Mouse (Mus musculus) MEL (cell line): ENCODE measurements around the gene Slit1. TPM values are rescaled to one million over a fixed set of nuclear protein-coding genes. Genes with fewer than 3 reads are reported as not detected.

ENCODE experiments used
- DNase-seq: peaks from one replicate; pipeline ENCODE4 v3.0.0; 2011; ENCODE audit warnings: low read depth, low spot score
- H3K27ac ChIP-seq: 2 replicates; pipeline ENCODE4 v1.5.1; 2012; ENCODE audit warnings: low read depth, mild to moderate bottlenecking, control low read depth, low read length, moderate library complexity; ENCODE audit not compliant: control insufficient read depth
- H3K27me3 ChIP-seq, 2 experiments: fragments of 150-350 bp in 1 of 2; sonication (generic) in 1 of 2; 2 replicates each; pipeline ENCODE4 v1.6.1; 2012; ENCODE audit warnings: low read length in 2 of 2, mild to moderate bottlenecking in 2 of 2, improper control_type of control experiment in 1 of 2, moderate library complexity in 1 of 2; ENCODE audit not compliant: insufficient read depth in 2 of 2, control insufficient read depth in 1 of 2
- H3K36me3 ChIP-seq, 2 experiments: 2 replicates each; pipeline ENCODE4 v1.6.1; 2012 to 2014; ENCODE audit warnings: low read length in 2 of 2, improper control_type of control experiment in 1 of 2, inconsistent platforms in 1 of 2, mild to moderate bottlenecking in 1 of 2; ENCODE audit not compliant: insufficient read depth in 2 of 2, control insufficient read depth in 1 of 2
- H3K4me1 ChIP-seq, 2 experiments: fragments of 150-350 bp in 1 of 2; sonication (generic) in 1 of 2; 2 replicates each; pipeline ENCODE4 v1.6.1; 2012; ENCODE audit warnings: low read length in 2 of 2, improper control_type of control experiment in 1 of 2, mild to moderate bottlenecking in 1 of 2; ENCODE audit not compliant: insufficient read depth in 2 of 2, control insufficient read depth in 1 of 2
- H3K4me3 ChIP-seq, 2 experiments: fragments of 150-350 bp in 1 of 2; sonication (generic) in 1 of 2; 2 replicates each; pipeline ENCODE4 v1.5.1; 2012; ENCODE audit warnings: low read depth in 2 of 2, low read length in 2 of 2, mild to moderate bottlenecking in 2 of 2, moderate library complexity in 2 of 2, control low read depth in 1 of 2, improper control_type of control experiment in 1 of 2; ENCODE audit not compliant: control insufficient read depth in 1 of 2, insufficient read depth in 1 of 2
- H3K79me2 ChIP-seq: 2 replicates; pipeline ENCODE4 v1.6.1; 2012; ENCODE audit warnings: mild to moderate bottlenecking, low read length, moderate library complexity; ENCODE audit not compliant: control insufficient read depth, poor library complexity, insufficient read depth
- H3K9ac ChIP-seq: 2 replicates; pipeline ENCODE4 v1.6.1; 2012; ENCODE audit warnings: low read depth, mild to moderate bottlenecking, control low read depth, low read length, moderate library complexity; ENCODE audit not compliant: control insufficient read depth, poor library complexity, severe bottlenecking
- H3K9me3 ChIP-seq: fragments of 150-350 bp; sonication (generic); replicated peaks from 2 replicates; pipeline ENCODE4 v1.6.1; 2012; ENCODE audit warnings: mild to moderate bottlenecking, low read length, improper control_type of control experiment, moderate library complexity; ENCODE audit not compliant: insufficient read depth
- BHLHE40 ChIP-seq: IDR thresholded peaks from 2 replicates; pipeline ENCODE4 v1.6.1; 2012; ENCODE audit warnings: low read depth, mild to moderate bottlenecking, inconsistent platforms, low read length, improper control_type of control experiment, borderline replicate concordance
- CHD1 ChIP-seq: IDR thresholded peaks from 2 replicates; pipeline ENCODE4 v1.6.1; 2012; ENCODE audit warnings: low read depth, mild to moderate bottlenecking, inconsistent platforms, low read length, improper control_type of control experiment
- CTCF ChIP-seq, 3 experiments: IDR thresholded peaks in 2 of 3; conservative IDR thresholded peaks in 1 of 3; 2 replicates each; pipeline ENCODE4 v1.5.1; 2011 to 2012; ENCODE audit warnings: low read length in 3 of 3, low read depth in 2 of 3, mild to moderate bottlenecking in 2 of 3, improper control_type of control experiment in 1 of 3, inconsistent platforms in 1 of 3, mixed read lengths in 1 of 3, moderate library complexity in 1 of 3; ENCODE audit not compliant: control insufficient read depth in 1 of 3, insufficient read depth in 1 of 3, poor library complexity in 1 of 3, severe bottlenecking in 1 of 3
- E2F4 ChIP-seq: IDR thresholded peaks from 2 replicates; pipeline ENCODE4 v1.6.1; 2011; ENCODE audit warnings: low read depth, low read length, improper control_type of control experiment, borderline replicate concordance
- ELF1 ChIP-seq: IDR thresholded peaks from 2 replicates; pipeline ENCODE4 v1.6.1; 2014; ENCODE audit warnings: low read depth, mild to moderate bottlenecking, inconsistent platforms, low read length, improper control_type of control experiment, moderate library complexity
- EP300 ChIP-seq, 2 experiments: IDR thresholded peaks; 2 replicates each; pipeline ENCODE4 v1.6.1; 2011; ENCODE audit warnings: improper control_type of control experiment in 2 of 2, low read length in 2 of 2, low read depth in 1 of 2, mild to moderate bottlenecking in 1 of 2
- ETS1 ChIP-seq: IDR thresholded peaks from 2 replicates; pipeline ENCODE4 v1.6.1; 2012; ENCODE audit warnings: low read depth, mild to moderate bottlenecking, inconsistent platforms, low read length, improper control_type of control experiment, moderate library complexity
- GABPA ChIP-seq: IDR thresholded peaks from 2 replicates; pipeline ENCODE4 v1.6.1; 2012; ENCODE audit warnings: low read depth, mild to moderate bottlenecking, inconsistent platforms, low read length, improper control_type of control experiment, moderate library complexity
- GATA1 ChIP-seq: IDR thresholded peaks from 2 replicates; pipeline ENCODE4 v1.6.1; 2011; ENCODE audit warnings: low read depth, low read length, improper control_type of control experiment
- HCFC1 ChIP-seq: IDR thresholded peaks from 2 replicates; pipeline ENCODE4 v1.6.1; 2012; ENCODE audit warnings: low read depth, mild to moderate bottlenecking, inconsistent platforms, low read length, improper control_type of control experiment, moderate library complexity
- KAT2A ChIP-seq: conservative IDR thresholded peaks from 2 replicates; pipeline ENCODE4 v1.6.1; 2012; ENCODE audit warnings: low read depth, low read length, improper control_type of control experiment, inconsistent platforms
- MAFK ChIP-seq: IDR thresholded peaks from 2 replicates; pipeline ENCODE4 v1.6.1; 2011; ENCODE audit warnings: low read depth, mild to moderate bottlenecking, low read length, improper control_type of control experiment, borderline replicate concordance
- MAZ ChIP-seq: IDR thresholded peaks from 2 replicates; pipeline ENCODE4 v1.6.1; 2012; ENCODE audit warnings: low read depth, mild to moderate bottlenecking, inconsistent platforms, low read length, improper control_type of control experiment
- MEF2A ChIP-seq: IDR thresholded peaks from 2 replicates; pipeline ENCODE4 v1.6.1; 2014; ENCODE audit warnings: low read depth, mild to moderate bottlenecking, inconsistent platforms, low read length, improper control_type of control experiment; ENCODE audit not compliant: poor library complexity, insufficient replicate concordance, severe bottlenecking; ENCODE audit errors: extremely low read depth
- MYB ChIP-seq: IDR thresholded peaks from 2 replicates; pipeline ENCODE4 v1.6.1; 2011; ENCODE audit warnings: mild to moderate bottlenecking, low read depth, low read length, improper control_type of control experiment
- NELFE ChIP-seq: IDR thresholded peaks from 2 replicates; pipeline ENCODE4 v1.6.1; 2011; ENCODE audit warnings: low read depth, low read length, improper control_type of control experiment
- POLR2A ChIP-seq, 2 experiments: IDR thresholded peaks; 2 replicates each; pipeline ENCODE4 v1.6.1; 2011 to 2012; ENCODE audit warnings: low read length in 2 of 2, mild to moderate bottlenecking in 2 of 2, control low read depth in 1 of 2, improper control_type of control experiment in 1 of 2, low read depth in 1 of 2, moderate library complexity in 1 of 2; ENCODE audit not compliant: control insufficient read depth in 1 of 2, insufficient read depth in 1 of 2, poor library complexity in 1 of 2
- POLR2AphosphoS2 ChIP-seq: IDR thresholded peaks from 2 replicates; pipeline ENCODE4 v1.6.1; 2011; ENCODE audit warnings: low read length, improper control_type of control experiment
- TAL1 ChIP-seq: IDR thresholded peaks from 2 replicates; pipeline ENCODE4 v1.6.1; 2012; ENCODE audit warnings: mild to moderate bottlenecking, inconsistent platforms, low read length, moderate library complexity, mixed read lengths
- TCF12 ChIP-seq: IDR thresholded peaks from 2 replicates; pipeline ENCODE4 v1.6.1; 2014; ENCODE audit warnings: low read depth, mild to moderate bottlenecking, inconsistent platforms, low read length, improper control_type of control experiment, moderate library complexity
- UBTF ChIP-seq: IDR thresholded peaks from 2 replicates; pipeline ENCODE4 v1.6.1; 2012; ENCODE audit warnings: low read depth, mild to moderate bottlenecking, inconsistent platforms, low read length, improper control_type of control experiment, moderate library complexity, borderline replicate concordance; ENCODE audit not compliant: insufficient read depth
- ZKSCAN1 ChIP-seq: IDR thresholded peaks from 2 replicates; pipeline ENCODE4 v1.6.1; 2012; ENCODE audit warnings: low read depth, mild to moderate bottlenecking, inconsistent platforms, low read length, improper control_type of control experiment, moderate library complexity
- polyA plus RNA-seq, 2 experiments: library from polyadenylated mRNA; stranded (reverse) in 1 of 2; unstranded in 1 of 2; fragments of >175 nt in 1 of 2; fragments of >200 nt in 1 of 2; gene quantifications; 2 replicates each; pipeline versions ENCODE4 v1.2.1 to v1.2.4; 2012; ENCODE audit warnings: low replicate concordance in 2 of 2, low read depth in 1 of 2; ENCODE audit not compliant: insufficient read length in 2 of 2, insufficient read depth in 1 of 2, missing spikeins in 1 of 2
- total RNA-seq: library from RNA; depleted of rRNA; stranded (reverse); fragments of 300-350 nt; gene quantifications from 2 replicates; pipeline ENCODE4 v1.2.3, GENCODE M21; 2012

The Slit1 gene
- total and polyA plus RNA-seq, 3 experiments, result 0.04 TPM; not detected in 1

- Histone ChIP-seq H3K4me1 (peaks cover 0 to 6% of the 10 kb centered on the region in 2 experiments; a peak in 2 of 4 replicates), H3K4me3 (no peak overlapping the region)
- TF ChIP-seq CTCF (IDR thresholded peaks at IDR 0.05 in 2 of 3, conservative IDR thresholded peaks at IDR 0.05 in 1 of 3; ENCODE audit: control insufficient read depth in 1 of 3, insufficient read depth in 1 of 3, low read depth in 2 of 3, low read length in 3 of 3, poor library complexity in 1 of 3, severe bottlenecking in 1 of 3) (no peak), ELF1 (no peak), POLR2AphosphoS2 (no peak), MEF2A (no peak), MAFK (no peak), POLR2A (IDR thresholded peaks at IDR 0.05; ENCODE audit: control insufficient read depth in 1 of 2, insufficient read depth in 1 of 2, low read depth in 1 of 2, low read length in 2 of 2, poor library complexity in 1 of 2) (no peak), CHD1 (no peak), ZKSCAN1 (no peak), E2F4 (no peak)
Measured at GRCm38 (mm10) chr19:41695046-41695445, 48.4 kb downstream of the Slit1 start.

GRCm38 (mm10) chr19:41694610-41695009, 48.9 kb downstream of the Slit1 start:
- Histone ChIP-seq H3K4me3 (no peak overlapping the region), H3K9me3 (no peaks in the 10 kb centered on the region), H3K79me2 (no peaks in the 10 kb centered on the region), H3K27me3 (peaks cover 5 to 7% of the 10 kb centered on the region in 2 experiments; a peak in 3 of 4 replicates), H3K27ac (no peak overlapping the region), H3K4me1 (peaks cover 0 to 6% of the 10 kb centered on the region in 2 experiments; a peak in 2 of 4 replicates), H3K9ac (no peak overlapping the region), H3K36me3 (no peaks in the 10 kb centered on the region; a peak in 1 of 4 replicates)
- TF ChIP-seq TCF12 (0 out of 2 replicates have a peak, but pooled peaks have one; percentile 38), TAL1 (peak; percentile 39; the same call in 1 of the 2 replicates), POLR2AphosphoS2 (no peak), MAFK (no peak), EP300 (IDR thresholded peaks at IDR 0.05; ENCODE audit: low read depth in 1 of 2, low read length in 2 of 2) (peak; percentile 68 to 69), GATA1 (peak; percentile 60; the same call in 1 of the 2 replicates)
- DNase-seq, result peak; percentile 47

More at GRCm38 (mm10) chr19:41695046-41695445, 48.4 kb downstream of the Slit1 start:
- no peaks in the 10 kb centered on the region for H3K9me3 ChIP-seq
- no peak overlapping the region for H3K9ac ChIP-seq
- H3K79me2 ChIP-seq, result no peaks in the 10 kb centered on the region
- H3K27me3 ChIP-seq, result peaks cover 3 to 7% of the 10 kb centered on the region in 2 experiments; a peak in 3 of 4 replicates
- H3K27ac ChIP-seq, result no peak overlapping the region
- DNase-seq, result peak; percentile 33
- no peaks in the 10 kb centered on the region; a peak in 1 of 4 replicates for H3K36me3 ChIP-seq

- H3K9me3 ChIP-seq, result no peaks in the 10 kb centered on the region
- no peak overlapping the region for H3K4me3 ChIP-seq
- peaks cover 5 to 7% of the 10 kb centered on the region in 2 experiments; a peak in 3 of 4 replicates for H3K27me3 ChIP-seq
- no peaks in the 10 kb centered on the region for H3K79me2 ChIP-seq
- H3K27ac ChIP-seq, result no peak overlapping the region
- no peak overlapping the region for H3K9ac ChIP-seq
- H3K4me1 ChIP-seq, result peaks cover 0 to 6% of the 10 kb centered on the region in 2 experiments; a peak in 2 of 4 replicates
- TF ChIP-seq ELF1, result no peak
- no peak for TF ChIP-seq TCF12
- no peak for TF ChIP-seq MAFK
- no peak for TF ChIP-seq GATA1
- TF ChIP-seq KAT2A, result no peak
- TF ChIP-seq MAZ, result no peak
- TF ChIP-seq MEF2A, result no peak
- no peak for TF ChIP-seq ZKSCAN1
- TF ChIP-seq BHLHE40, result no peak
- no peak for TF ChIP-seq UBTF
- TF ChIP-seq CHD1, result no peak
- TF ChIP-seq GABPA, result no peak
- TF ChIP-seq NELFE, result no peak
- TF ChIP-seq HCFC1, result no peak
- TF ChIP-seq MYB, result no peak
- no peak for TF ChIP-seq ETS1
- no peak for DNase-seq
- no peaks in the 10 kb centered on the region; a peak in 1 of 4 replicates for H3K36me3 ChIP-seq
Measured at GRCm38 (mm10) chr19:41693727-41694126, 49.7 kb downstream of the Slit1 start.
